Mouse (Mus musculus) CH12.LX (cell line): Measurements from ENCODE around the gene Smurf2.

Experiments used
- CHD2 ChIP-seq: IDR thresholded peaks from 2 replicates; pipeline ENCODE4 v1.6.1; 2011; ENCODE audit warnings: low read length, improper control_type of control experiment
- CTCF ChIP-seq, 2 experiments: IDR thresholded peaks in 1 of 2; conservative IDR thresholded peaks in 1 of 2; 2 replicates each; pipeline ENCODE4 v1.5.1; 2011 to 2012; ENCODE audit warnings: low read depth in 2 of 2, low read length in 2 of 2, improper control_type of control experiment in 1 of 2, inconsistent platforms in 1 of 2, mild to moderate bottlenecking in 1 of 2, moderate library complexity in 1 of 2
- E2F4 ChIP-seq: IDR thresholded peaks from 2 replicates; pipeline ENCODE4 v1.6.1; 2011; ENCODE audit warnings: low read depth, low read length, improper control_type of control experiment; ENCODE audit not compliant: insufficient replicate concordance
- ETS1 ChIP-seq: conservative IDR thresholded peaks from 2 replicates; pipeline ENCODE4 v1.6.1; 2012; ENCODE audit warnings: low read depth, mild to moderate bottlenecking, inconsistent platforms, low read length, improper control_type of control experiment, moderate library complexity
- HCFC1 ChIP-seq: IDR thresholded peaks from 2 replicates; pipeline ENCODE4 v1.6.1; 2012; ENCODE audit warnings: low read depth, mild to moderate bottlenecking, inconsistent platforms, low read length, improper control_type of control experiment
- JUN ChIP-seq: IDR thresholded peaks from 2 replicates; pipeline ENCODE4 v1.6.1; 2011; ENCODE audit warnings: low read depth, mild to moderate bottlenecking, low read length, improper control_type of control experiment, moderate library complexity; ENCODE audit not compliant: insufficient read depth
- MAFK ChIP-seq: IDR thresholded peaks from 2 replicates; pipeline ENCODE4 v1.6.1; 2011; ENCODE audit warnings: low read length, improper control_type of control experiment; ENCODE audit not compliant: insufficient replicate concordance
- MAX ChIP-seq: IDR thresholded peaks from 2 replicates; pipeline ENCODE4 v1.6.1; 2011; ENCODE audit warnings: low read length, improper control_type of control experiment
- MYC ChIP-seq: IDR thresholded peaks from 2 replicates; pipeline ENCODE4 v1.6.1; 2011; ENCODE audit warnings: low read depth, mild to moderate bottlenecking, improper control_type of control experiment, low read length
- POLR2A ChIP-seq: IDR thresholded peaks from 2 replicates; pipeline ENCODE4 v1.6.1; 2011; ENCODE audit warnings: low read depth, mild to moderate bottlenecking, improper control_type of control experiment, low read length
- POLR2AphosphoS2 ChIP-seq: IDR thresholded peaks from 2 replicates; pipeline ENCODE4 v1.6.1; 2011; ENCODE audit warnings: low read depth, low read length, improper control_type of control experiment
- RCOR1 ChIP-seq: conservative IDR thresholded peaks from 2 replicates; pipeline ENCODE4 v1.6.1; 2012; ENCODE audit warnings: low read depth, mild to moderate bottlenecking, inconsistent platforms, low read length, improper control_type of control experiment
- SMC3 ChIP-seq: IDR thresholded peaks from 2 replicates; pipeline ENCODE4 v1.6.1; 2011; ENCODE audit warnings: low read depth, low read length, improper control_type of control experiment
- UBTF ChIP-seq: IDR thresholded peaks from 2 replicates; pipeline ENCODE4 v1.6.1; 2012; ENCODE audit warnings: low read depth, mild to moderate bottlenecking, inconsistent platforms, low read length, improper control_type of control experiment, moderate library complexity

- TF ChIP-seq MAX (no peak), ETS1 (no peak), CTCF (conservative IDR thresholded peaks at IDR 0.05 in 1 of 2, IDR thresholded peaks at IDR 0.05 in 1 of 2; ENCODE audit: low read depth in 2 of 2, low read length in 2 of 2) (no peak), MYC (no peak), MAFK (no peak), POLR2A (no peak), E2F4 (no peak), POLR2AphosphoS2 (no peak), UBTF (no peak), RCOR1 (no peak), JUN (no peak), HCFC1 (no peak), SMC3 (no peak), CHD2 (no peak)
Measured at GRCm38 (mm10) chr11:106802069-106802627, 118.4 kb downstream of the Smurf2 start.
